7 mouse cellular contexts compared by ENCODE assay signal in genomic region chr17:35917143-35917462, GRCm38 (mm10). TPM values are rescaled to one million over a fixed set of nuclear protein-coding genes. Genes with fewer than 3 reads are reported as not detected.
DNase-seq lines count a peak whose midpoint lies in the region; ATAC-seq and TF ChIP-seq lines count a peak whose summit lies in the region.

No protein-coding gene starts in this region.

- WGBS in lung, embryonic 15.5 days: 0% methylated on average over 8 of the region's 8 CpGs
- WGBS in embryonic facial prominence, embryonic 14.5 days: 2% methylated on average over 8 of the region's 8 CpGs
- WGBS in hindbrain, embryonic 14.5 days: 2% methylated on average over 8 of the region's 8 CpGs
- WGBS in liver, postnatal 0 days (ENCODE audit: insufficient replicate concordance): under 1% methylated on average over 8 of the region's 8 CpGs

- peak overlapping the region; percentile 56 for H3K4me3 ChIP-seq in lung, embryonic 15.5 days
- peak overlapping the region; percentile 58 for H3K4me3 ChIP-seq in embryonic facial prominence, embryonic 14.5 days (ENCODE audit: low read depth, low read length)
- H3K4me3 ChIP-seq in hindbrain, embryonic 14.5 days (replicated peaks; ENCODE audit: low read length): peak overlapping the region; percentile 64
- H3K4me3 ChIP-seq in liver, postnatal 0 days (ENCODE audit: low read depth, low read length): peak overlapping the region; percentile 63

- H3K9ac ChIP-seq in lung, embryonic 15.5 days: peak overlapping the region; percentile 81
- H3K9ac ChIP-seq in embryonic facial prominence, embryonic 14.5 days (ENCODE audit: low read depth, low read length): peak overlapping the region; percentile 92
- peak overlapping the region; percentile 98 for H3K9ac ChIP-seq in hindbrain, embryonic 14.5 days
- H3K9ac ChIP-seq in liver, postnatal 0 days (replicated peaks): peak overlapping the region; percentile 94

- TF ChIP-seq EP300 in liver, postnatal 0 days (IDR thresholded peaks at IDR 0.05; ENCODE audit: low read depth): no peak

- no peak for TF ChIP-seq CTCF in liver, postnatal 0 days (IDR thresholded peaks at IDR 0.05; ENCODE audit: low read depth)

- H3K4me2 ChIP-seq in lung, embryonic 15.5 days: peak overlapping the region; percentile 90
- peak overlapping the region; percentile 94 for H3K4me2 ChIP-seq in embryonic facial prominence, embryonic 14.5 days (ENCODE audit: low read depth, low read length)
- peak overlapping the region; percentile 97 for H3K4me2 ChIP-seq in hindbrain, embryonic 14.5 days (replicated peaks)
- peak overlapping the region; percentile 76 for H3K4me2 ChIP-seq in liver, postnatal 0 days (ENCODE audit: low read depth, low read length)

- no peak for DNase-seq in lung, adult 18-20 months
- DNase-seq in embryonic facial prominence, embryonic 14.5 days (ENCODE audit: low spot score): no peak
- peak; percentile 54 for DNase-seq in hindbrain, embryonic 14.5 days (ENCODE audit: low spot score)
- no peak for DNase-seq in liver, postnatal 0 days
- DNase-seq in B cell, adult 2 months: no peak
- DNase-seq in frontal cortex, postnatal 25 days (ENCODE audit: low spot score in 2 of 2): no peak

- no peaks in the 10 kb centered on the region for H3K9me3 ChIP-seq in lung, embryonic 15.5 days
- H3K9me3 ChIP-seq in embryonic facial prominence, embryonic 14.5 days (ENCODE audit: control insufficient read depth, low read length): no peaks in the 10 kb centered on the region
- H3K9me3 ChIP-seq in hindbrain, embryonic 14.5 days (ENCODE audit: control insufficient read depth, low read length): no peaks in the 10 kb centered on the region
- H3K9me3 ChIP-seq in liver, postnatal 0 days (ENCODE audit: low read length): no peaks in the 10 kb centered on the region

- H3K27me3 ChIP-seq in lung, embryonic 15.5 days: no peaks in the 10 kb centered on the region
- H3K27me3 ChIP-seq in embryonic facial prominence, embryonic 14.5 days (replicated peaks; ENCODE audit: control insufficient read depth, insufficient read depth, low read length): no peaks in the 10 kb centered on the region
- H3K27me3 ChIP-seq in hindbrain, embryonic 14.5 days (ENCODE audit: control insufficient read depth, insufficient read depth, low read length): no peaks in the 10 kb centered on the region
- H3K27me3 ChIP-seq in liver, postnatal 0 days (ENCODE audit: insufficient read depth, low read length): no peaks in the 10 kb centered on the region

- no peak for ATAC-seq in lung, embryonic 15.5 days (ENCODE audit: borderline replicate concordance, extremely low read depth, low FRiP score, low TSS enrichment)
- ATAC-seq in embryonic facial prominence, embryonic 14.5 days (ENCODE audit: low read depth): no peak
- no peak for ATAC-seq in hindbrain, embryonic 14.5 days (ENCODE audit: low FRiP score)
- ATAC-seq in liver, postnatal 0 days: no peak

- peaks cover 37% of the 10 kb centered on the region for H3K36me3 ChIP-seq in lung, embryonic 15.5 days
- H3K36me3 ChIP-seq in embryonic facial prominence, embryonic 14.5 days (ENCODE audit: control insufficient read depth, insufficient read depth, low read length): peaks cover 34% of the 10 kb centered on the region
- H3K36me3 ChIP-seq in hindbrain, embryonic 14.5 days (replicated peaks; ENCODE audit: control insufficient read depth, insufficient read depth): peaks cover 15% of the 10 kb centered on the region; the same call in 1 of the 2 replicates
- H3K36me3 ChIP-seq in liver, postnatal 0 days (replicated peaks; ENCODE audit: insufficient read depth, low read length): peaks cover 30% of the 10 kb centered on the region

- peaks cover 33% of the 10 kb centered on the region for H3K4me1 ChIP-seq in lung, embryonic 15.5 days
- peaks cover 10% of the 10 kb centered on the region for H3K4me1 ChIP-seq in embryonic facial prominence, embryonic 14.5 days (ENCODE audit: control insufficient read depth, insufficient read depth, low read length)
- peaks cover 34% of the 10 kb centered on the region for H3K4me1 ChIP-seq in hindbrain, embryonic 14.5 days (replicated peaks; ENCODE audit: control insufficient read depth, insufficient read depth, low read length)
- H3K4me1 ChIP-seq in liver, postnatal 0 days (ENCODE audit: insufficient read depth): peaks cover 30% of the 10 kb centered on the region

- peak overlapping the region; percentile 98 for H3K27ac ChIP-seq in lung, embryonic 15.5 days
- H3K27ac ChIP-seq in embryonic facial prominence, embryonic 14.5 days (replicated peaks; ENCODE audit: low read depth, low read length): peak overlapping the region; percentile 98
- peak overlapping the region; percentile 99 for H3K27ac ChIP-seq in hindbrain, embryonic 14.5 days
- H3K27ac ChIP-seq in liver, postnatal 0 days (ENCODE audit: low read depth): peak overlapping the region; percentile 100

RNA-seq across cellular contexts. Expression of gene Ppp1r10, which starts 0.9 kb away (rescaled TPM):
- 35.9 and 38.2 TPM in 2 replicates for polyA plus RNA-seq in lung, embryonic 15.5 days (2015; fragmentation: Nextera tagmentation; extraction: Ambion mirVana)
- 29.1 and 32.5 TPM in 2 replicates for polyA plus RNA-seq in embryonic facial prominence, embryonic 14.5 days (2014; fragmentation: Nextera tagmentation; extraction: Ambion mirVana)
- 34.8 and 37.9 TPM in 2 replicates for polyA plus RNA-seq in hindbrain, embryonic 14.5 days (2014; fragmentation: Nextera tagmentation; extraction: Ambion mirVana)
- 10.0 and 15.9 TPM in 2 replicates for polyA plus RNA-seq in liver, postnatal 0 days (2015; fragmentation: Nextera tagmentation; extraction: Ambion mirVana)

RNA-seq across cellular contexts. Expression of gene Mrps18b, which starts 0.9 kb away (rescaled TPM):
- polyA plus RNA-seq in lung, embryonic 15.5 days (2015; fragmentation: Nextera tagmentation; extraction: Ambion mirVana): 73.9 and 77.5 TPM in 2 replicates
- 73.3 and 76.0 TPM in 2 replicates for polyA plus RNA-seq in embryonic facial prominence, embryonic 14.5 days (2014; fragmentation: Nextera tagmentation; extraction: Ambion mirVana)
- polyA plus RNA-seq in hindbrain, embryonic 14.5 days (2014; fragmentation: Nextera tagmentation; extraction: Ambion mirVana): 61.4 and 63.6 TPM in 2 replicates
- polyA plus RNA-seq in liver, postnatal 0 days (2015; fragmentation: Nextera tagmentation; extraction: Ambion mirVana): 81.2 and 82.4 TPM in 2 replicates

RNA-seq across cellular contexts. Expression of gene Atat1, which starts 7.2 kb away (rescaled TPM):
- polyA plus RNA-seq in lung, embryonic 15.5 days (2015; fragmentation: Nextera tagmentation; extraction: Ambion mirVana): 58.3 and 63.6 TPM in 2 replicates
- 48.1 and 53.6 TPM in 2 replicates for polyA plus RNA-seq in embryonic facial prominence, embryonic 14.5 days (2014; fragmentation: Nextera tagmentation; extraction: Ambion mirVana)
- polyA plus RNA-seq in hindbrain, embryonic 14.5 days (2014; fragmentation: Nextera tagmentation; extraction: Ambion mirVana): 387 and 408 TPM in 2 replicates
- polyA plus RNA-seq in liver, postnatal 0 days (2015; fragmentation: Nextera tagmentation; extraction: Ambion mirVana): 3.4 and 4.8 TPM in 2 replicates

RNA-seq across cellular contexts. Expression of gene 2310061I04Rik, which starts 19.9 kb away (rescaled TPM):
- polyA plus RNA-seq in lung, embryonic 15.5 days (2015; fragmentation: Nextera tagmentation; extraction: Ambion mirVana): 20.5 and 21.2 TPM in 2 replicates
- polyA plus RNA-seq in embryonic facial prominence, embryonic 14.5 days (2014; fragmentation: Nextera tagmentation; extraction: Ambion mirVana): 20.5 and 21.5 TPM in 2 replicates
- 55.3 and 57.5 TPM in 2 replicates for polyA plus RNA-seq in hindbrain, embryonic 14.5 days (2014; fragmentation: Nextera tagmentation; extraction: Ambion mirVana)
- 15.6 and 16.9 TPM in 2 replicates for polyA plus RNA-seq in liver, postnatal 0 days (2015; fragmentation: Nextera tagmentation; extraction: Ambion mirVana)

RNA-seq across cellular contexts. Expression of gene Dhx16, which starts 37.5 kb away (rescaled TPM):
- 42.0 and 42.1 TPM in 2 replicates for polyA plus RNA-seq in lung, embryonic 15.5 days (2015; fragmentation: Nextera tagmentation; extraction: Ambion mirVana)
- polyA plus RNA-seq in embryonic facial prominence, embryonic 14.5 days (2014; fragmentation: Nextera tagmentation; extraction: Ambion mirVana): 40.2 and 43.4 TPM in 2 replicates
- polyA plus RNA-seq in hindbrain, embryonic 14.5 days (2014; fragmentation: Nextera tagmentation; extraction: Ambion mirVana): 25.8 and 29.0 TPM in 2 replicates
- 14.3 and 15.6 TPM in 2 replicates for polyA plus RNA-seq in liver, postnatal 0 days (2015; fragmentation: Nextera tagmentation; extraction: Ambion mirVana)
